Mouse (Mus musculus) spleen, adult 2 months (tissue): Measurements from ENCODE around the gene Gtf2a1l.

ENCODE experiments used
- CTCF ChIP-seq: fragments of 200-500 bp; IDR thresholded peaks from 2 replicates; pipeline ENCODE4 v1.5.1; 2011; ENCODE audit warnings: mild to moderate bottlenecking, inconsistent platforms; ENCODE audit not compliant: insufficient read depth, insufficient read length, insufficient replicate concordance; ENCODE audit errors: extremely low read depth
- POLR2A ChIP-seq: fragments of 200-500 bp; IDR thresholded peaks from 2 replicates; pipeline ENCODE4 v1.6.1; 2011; ENCODE audit warnings: low read depth, low read length, inconsistent platforms

- TF ChIP-seq CTCF (no peak), POLR2A (no peak)
These were observed 95.1 kb downstream of the Gtf2a1l start for GRCm38 (mm10) chr17:88763396-88764135.
